Mouse (Mus musculus) retina, postnatal 7 days (tissue): ENCODE results near the gene Sec14l1.

Source experiments
- DNase-seq: peaks from one replicate; pipeline ENCODE4 v3.0.0-alpha.2; 2012; ENCODE audit warnings: low read depth, low spot score

Sec14l1 gene

GRCm38 (mm10) chr11:117127250-117127837 is 12.4 kb downstream of the Sec14l1 start:
- no peak for DNase-seq

DNA sequence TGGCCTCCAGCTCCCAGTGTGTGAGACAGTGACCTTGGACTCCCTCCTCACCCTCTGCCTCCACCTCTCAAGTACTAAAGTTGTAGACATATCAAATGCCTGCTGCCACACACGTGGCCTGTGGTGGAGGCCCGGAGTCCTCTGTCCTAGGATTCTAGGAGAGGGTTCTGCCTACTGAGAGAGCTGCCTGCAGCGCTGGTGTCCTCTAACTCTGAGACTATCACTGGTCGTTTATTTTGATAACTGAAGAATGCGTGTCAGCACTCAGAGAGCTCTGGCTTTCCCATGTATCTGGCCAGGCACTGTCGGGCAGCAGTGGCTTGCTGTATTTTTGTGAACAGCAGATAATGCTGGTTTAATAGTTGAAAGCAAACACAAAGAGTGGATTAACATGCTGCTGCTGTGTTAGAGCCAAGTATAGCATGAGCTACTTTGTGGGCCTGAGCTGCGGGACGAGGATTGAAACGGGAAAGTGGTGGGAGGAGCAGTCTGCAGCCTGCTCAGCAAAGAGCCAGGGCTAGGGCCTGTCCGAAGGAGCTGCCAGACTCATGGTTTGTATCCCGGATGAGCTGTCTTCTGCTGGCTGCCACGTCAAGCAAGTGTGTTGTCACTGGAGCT is 13.1 kb downstream of the Sec14l1 start:
- no peak for DNase-seq

DNA sequence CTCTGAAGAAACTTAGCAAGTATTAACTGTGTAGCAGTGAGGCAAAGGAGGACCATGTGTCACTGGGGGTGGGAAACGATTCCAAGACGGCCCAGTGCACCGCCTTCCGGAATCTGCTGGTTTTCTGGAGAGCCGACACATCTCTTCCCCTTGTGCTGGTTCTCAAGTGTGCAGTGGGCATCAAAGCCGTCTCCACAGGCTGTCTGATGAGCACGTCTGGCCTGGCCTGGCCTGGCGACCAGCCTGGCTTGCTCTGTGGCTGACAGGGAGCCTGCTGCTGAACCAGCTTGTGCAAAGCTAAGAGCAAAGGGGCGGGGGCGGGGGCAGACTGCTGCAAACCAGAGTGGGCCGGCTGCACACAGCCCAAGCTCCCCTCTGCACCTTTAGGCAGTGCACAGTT is 14.5 kb downstream of the Sec14l1 start:
- no peak for DNase-seq

DNA sequence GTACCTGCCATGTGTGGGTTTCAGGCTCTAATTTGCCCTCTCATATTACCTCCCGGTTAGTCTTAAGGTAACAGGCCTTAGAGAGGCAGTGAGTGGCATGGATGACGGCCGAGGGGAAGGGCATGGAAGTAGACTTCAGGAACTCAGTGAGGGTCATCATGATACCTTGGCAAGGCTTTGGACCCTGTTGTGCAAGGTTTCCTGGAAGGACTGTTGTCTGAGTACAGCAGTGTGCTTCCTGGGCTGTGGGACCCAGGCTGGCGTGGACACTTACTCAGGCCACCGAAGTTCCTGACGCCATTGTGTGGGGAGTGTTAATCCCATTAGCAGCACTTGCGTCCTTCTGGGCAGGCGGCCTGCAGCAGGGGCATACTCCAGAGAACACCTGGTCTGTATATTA is 15.1 kb downstream of the Sec14l1 start:
- no peak for DNase-seq

GRCm38 (mm10) chr11:117130888-117131287 is 15.9 kb downstream of the Sec14l1 start:
- DNase-seq, result no peak

DNA sequence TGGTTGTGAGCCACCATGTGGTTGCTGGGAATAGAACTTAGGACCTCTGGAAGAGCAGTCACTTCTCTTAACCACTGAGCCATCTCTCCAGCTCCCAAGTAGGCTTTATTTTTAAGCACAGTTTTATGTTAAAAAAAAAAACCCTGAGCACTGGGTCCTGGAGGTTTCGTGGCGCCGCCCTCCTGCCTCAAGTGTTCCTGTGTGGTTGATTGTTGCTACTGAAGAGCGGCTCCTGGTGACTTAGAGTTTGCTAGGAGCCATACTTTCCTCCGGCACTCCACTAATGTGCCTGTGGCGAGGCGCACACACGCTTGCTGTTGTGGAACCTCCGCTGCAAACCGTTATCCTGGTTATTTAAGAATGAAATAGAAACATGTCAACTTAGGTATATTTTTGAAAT is 16.5 kb downstream of the Sec14l1 start:
- DNase-seq, result no peak

- no peak for DNase-seq
Observed at GRCm38 (mm10) chr11:117134776-117135387, 19.9 kb downstream of the Sec14l1 start.

DNA sequence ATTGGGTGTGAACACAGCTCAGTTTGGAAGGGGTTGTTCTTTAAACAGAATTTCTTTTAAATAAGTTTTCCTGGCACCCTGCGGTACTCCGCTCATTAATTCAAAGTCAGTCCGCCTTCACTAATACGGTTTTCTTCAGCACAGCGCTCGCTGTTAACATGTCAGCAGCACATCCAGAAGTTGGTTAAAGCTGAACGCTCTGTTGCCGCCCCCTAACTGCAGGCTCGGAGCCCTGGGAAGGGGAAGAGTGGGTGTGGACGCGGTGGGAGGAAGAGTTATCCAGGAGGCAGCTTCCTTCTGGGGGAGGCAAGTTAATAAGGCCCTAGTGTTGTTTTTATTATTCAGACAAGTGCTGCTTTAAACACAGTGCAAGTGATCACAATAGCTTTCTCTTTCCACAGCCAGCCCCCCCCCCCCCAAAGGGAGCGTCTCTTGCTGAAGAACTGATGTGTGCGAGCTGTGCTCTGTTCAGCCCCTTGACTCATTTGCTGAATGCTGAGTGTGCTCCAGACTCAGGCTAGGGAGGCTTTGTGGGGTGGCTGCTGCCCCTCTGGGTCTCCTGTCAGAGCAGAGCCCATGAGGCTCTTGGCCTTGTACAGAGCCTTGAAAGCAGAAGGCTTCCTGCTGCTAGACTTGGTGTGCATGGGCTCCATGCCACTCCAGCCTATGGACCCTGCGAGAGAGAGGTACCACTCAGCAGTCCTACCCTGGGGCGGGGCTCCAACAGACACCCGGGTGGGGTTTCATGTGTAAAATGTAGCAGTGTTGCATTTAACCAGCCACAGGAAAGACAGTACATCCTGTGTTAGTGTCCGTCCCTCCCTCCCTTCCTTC is 20.7 kb downstream of the Sec14l1 start:
- DNase-seq, result no peak

GRCm38 (mm10) chr11:117136880-117137279 is 21.9 kb downstream of the Sec14l1 start:
- no peak for DNase-seq

- DNase-seq, result no peak
Observed at GRCm38 (mm10) chr11:117138213-117138761, 23.3 kb downstream of the Sec14l1 start.

GRCm38 (mm10) chr11:117138795-117139463 is 24.0 kb downstream of the Sec14l1 start:
- no peak for DNase-seq

- no peak for DNase-seq
Observed at GRCm38 (mm10) chr11:117141376-117142001, 26.5 kb downstream of the Sec14l1 start.

GRCm38 (mm10) chr11:117142507-117142906 is 27.5 kb downstream of the Sec14l1 start:
- no peak for DNase-seq

GRCm38 (mm10) chr11:117145451-117146117 is 30.6 kb downstream of the Sec14l1 start:
- no peak for DNase-seq

GRCm38 (mm10) chr11:117146118-117146506 is 31.1 kb downstream of the Sec14l1 start:
- DNase-seq, result no peak

GRCm38 (mm10) chr11:117146776-117147536 is 32.0 kb downstream of the Sec14l1 start:
- no peak for DNase-seq

DNA sequence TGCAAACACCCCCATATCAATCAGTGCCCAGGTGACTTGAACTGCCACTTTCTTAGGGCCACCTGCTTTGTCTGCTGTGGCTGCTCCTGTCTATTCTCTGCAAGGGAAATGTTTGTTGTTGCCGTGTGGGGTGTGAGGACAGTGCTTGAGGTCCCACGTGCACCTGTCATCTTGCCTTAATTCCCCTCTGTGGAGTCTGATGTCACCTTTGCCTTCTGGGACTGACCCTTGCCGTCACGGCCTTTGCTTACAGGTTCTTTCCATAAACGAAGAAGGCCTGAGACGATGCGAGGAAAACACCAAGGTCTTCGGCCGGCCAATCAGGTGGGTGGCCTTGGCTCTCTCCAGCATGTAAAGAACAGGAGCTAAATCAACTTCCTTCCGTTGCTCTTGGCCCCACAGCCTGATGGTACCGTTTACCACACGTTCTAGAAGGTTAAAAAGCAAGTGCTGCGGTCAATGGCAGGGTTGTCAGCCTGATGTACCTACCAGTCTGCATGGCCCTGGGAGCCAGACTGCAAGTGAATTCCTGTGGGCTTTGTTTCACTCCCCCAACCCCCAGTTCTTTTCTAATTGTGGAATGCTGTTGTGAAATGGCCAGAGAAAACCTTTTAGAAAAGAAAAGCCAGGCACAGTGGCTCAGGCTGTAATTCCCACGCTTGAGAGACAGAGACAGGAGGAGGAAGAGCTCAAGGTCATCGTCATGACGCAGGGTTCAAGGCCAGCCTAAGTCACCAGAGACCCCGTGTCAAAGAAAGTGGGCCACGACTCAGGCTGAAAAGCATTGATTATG is 34.1 kb downstream of the Sec14l1 start:
- no peak for DNase-seq

DNA sequence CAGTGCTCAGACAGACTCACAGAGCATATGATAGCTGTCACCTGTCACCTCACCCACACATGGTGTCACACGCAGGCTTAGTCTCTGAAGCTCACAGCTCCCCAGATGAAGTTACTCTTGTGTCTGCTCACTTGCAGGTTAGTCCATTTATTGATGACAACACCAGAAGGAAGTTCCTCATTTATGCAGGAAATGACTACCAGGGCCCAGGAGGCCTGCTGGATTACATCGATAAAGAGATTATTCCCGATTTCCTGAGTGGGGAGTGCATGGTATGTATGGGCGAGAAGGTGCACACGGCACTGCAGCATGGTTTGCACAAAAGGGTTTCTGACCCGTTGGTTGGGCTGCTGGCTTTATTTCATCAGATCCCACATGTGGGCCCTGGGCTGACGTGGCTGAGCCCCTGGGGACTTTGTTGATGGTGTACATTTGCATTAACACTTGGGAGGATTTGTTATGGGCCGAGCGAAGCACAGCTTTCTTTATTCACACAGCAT is 35.5 kb downstream of the Sec14l1 start:
- no peak for DNase-seq

- DNase-seq, result no peak
Observed at GRCm38 (mm10) chr11:117151461-117151860, 36.5 kb downstream of the Sec14l1 start.
